Comparison of ENCODE assay signal across 8 mouse cellular contexts in the genomic region with DNA sequence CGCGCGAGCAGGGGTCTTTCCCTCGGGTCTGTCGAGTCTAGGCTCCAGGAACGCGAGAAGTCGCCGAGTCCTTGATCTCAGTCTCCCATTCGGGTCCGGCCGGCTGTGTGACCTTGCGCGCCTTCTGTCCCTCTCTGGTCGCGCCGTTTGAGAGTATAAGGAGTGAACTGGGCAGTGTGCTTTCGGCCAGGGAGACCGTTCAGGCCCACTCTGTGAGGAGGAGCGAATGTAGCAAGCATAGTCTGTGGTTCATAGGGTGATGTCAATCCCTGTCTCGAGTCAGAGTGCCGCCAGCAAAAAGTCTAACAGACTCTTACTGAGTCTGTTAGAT. TPM values are rescaled to one million over a fixed set of nuclear protein-coding genes. Genes with fewer than 3 reads are reported as not detected.
DNase-seq lines count a peak whose midpoint lies in the region; ATAC-seq and TF ChIP-seq lines count a peak whose summit lies in the region.

No protein-coding gene starts in this region.

- no peak; the same call in 1 of the 2 replicates for ATAC-seq in lung, postnatal 0 days
- ATAC-seq in erythroid progenitor cell, adult 5-6 weeks (replicated peaks; ENCODE audit: low FRiP score, poor library complexity, severe bottlenecking), result peak; percentile 28
- no peak for ATAC-seq in limb, embryonic 13.5 days (ENCODE audit: low FRiP score, low read depth)

- peak overlapping the region; percentile 94 for H3K4me3 ChIP-seq in lung, postnatal 0 days (ENCODE audit: low read depth, low read length)
- peak overlapping the region; percentile 95 for H3K4me3 ChIP-seq in limb, embryonic 13.5 days
- H3K4me3 ChIP-seq in small intestine, adult 2 months (ENCODE audit: low read depth, low read length), result peak overlapping the region; percentile 78

- H3K36me3 ChIP-seq in lung, postnatal 0 days (ENCODE audit: insufficient read depth, low read length), result no peaks in the 10 kb centered on the region
- peaks cover 11% of the 10 kb centered on the region for H3K36me3 ChIP-seq in limb, embryonic 13.5 days
- H3K36me3 ChIP-seq in small intestine, adult 2 months (ENCODE audit: control insufficient read depth, insufficient read depth, low read length), result peaks cover 8% of the 10 kb centered on the region

- TF ChIP-seq POLR2A in small intestine, adult 2 months (IDR thresholded peaks at IDR 0.05; ENCODE audit: low read depth, low read length), result no peak

- no peaks in the 10 kb centered on the region for H3K9me3 ChIP-seq in lung, postnatal 0 days (ENCODE audit: low read length)
- no peaks in the 10 kb centered on the region for H3K9me3 ChIP-seq in limb, embryonic 13.5 days

- no peak for TF ChIP-seq EP300 in lung, postnatal 0 days (IDR thresholded peaks at IDR 0.05)

- TF ChIP-seq CTCF in lung, postnatal 0 days (IDR thresholded peaks at IDR 0.05), result no peak
- no peak for TF ChIP-seq CTCF in small intestine, adult 2 months (IDR thresholded peaks at IDR 0.05; ENCODE audit: extremely low read depth, insufficient read length, insufficient replicate concordance, low read depth, low read length)

- under 1% methylated on average over 22 of the region's 22 CpGs for WGBS in lung, postnatal 0 days
- under 1% methylated on average over 22 of the region's 22 CpGs for WGBS in limb, embryonic 13.5 days
- under 1% methylated on average over 22 of the region's 22 CpGs for WGBS in small intestine, adult 2 months

- H3K4me1 ChIP-seq in lung, postnatal 0 days (ENCODE audit: insufficient read depth, low read depth, low read length), result peaks cover 10% of the 10 kb centered on the region; the same call in 1 of the 2 replicates
- peaks cover 38% of the 10 kb centered on the region for H3K4me1 ChIP-seq in limb, embryonic 13.5 days
- H3K4me1 ChIP-seq in small intestine, adult 2 months (ENCODE audit: control insufficient read depth, insufficient read depth, insufficient read length, low read length), result peaks cover 11% of the 10 kb centered on the region; the same call in 1 of the 2 replicates

- peak overlapping the region; percentile 94 for H3K9ac ChIP-seq in lung, postnatal 0 days (replicated peaks; ENCODE audit: low read depth)
- H3K9ac ChIP-seq in limb, embryonic 13.5 days, result peak overlapping the region; percentile 86

- peak overlapping the region; percentile 67 for H3K4me2 ChIP-seq in lung, postnatal 0 days (replicated peaks; ENCODE audit: low read depth, low read length)
- peak overlapping the region; percentile 85 for H3K4me2 ChIP-seq in limb, embryonic 13.5 days (replicated peaks)

- DNase-seq in lung, postnatal 0 days (ENCODE audit: low spot score), result no peak
- no peak for DNase-seq in lung, postnatal 10 days
- DNase-seq in gastrocnemius, postnatal 10 days, result no peak
- DNase-seq in gastrocnemius, adult 8-10 months (ENCODE audit: low spot score in 2 of 2), result no peak
- no peak for DNase-seq in right cerebral cortex, postnatal 4 days

- peak overlapping the region; percentile 91 for H3K27ac ChIP-seq in lung, postnatal 0 days (ENCODE audit: low read length)
- peak overlapping the region; percentile 74; the same call in 1 of the 2 replicates for H3K27ac ChIP-seq in limb, embryonic 13.5 days
- peak overlapping the region; percentile 98 for H3K27ac ChIP-seq in small intestine, adult 2 months (ENCODE audit: insufficient read depth, low read depth, low read length)

- no peaks in the 10 kb centered on the region for H3K27me3 ChIP-seq in lung, postnatal 0 days (replicated peaks; ENCODE audit: insufficient read depth, low read length)
- H3K27me3 ChIP-seq in limb, embryonic 13.5 days, result no peaks in the 10 kb centered on the region
- no peaks in the 10 kb centered on the region for H3K27me3 ChIP-seq in small intestine, adult 2 months (ENCODE audit: control insufficient read depth, insufficient read depth, low read length)

RNA-seq across cellular contexts. Expression of a gene that starts 0.5 kb away (rescaled TPM):
- 64.1 and 70.1 TPM in 2 replicates for polyA plus RNA-seq in lung, postnatal 0 days (2015; fragmentation: Nextera tagmentation; extraction: Ambion mirVana)
- total RNA-seq in erythroid progenitor cell, adult 5-6 weeks (2015; ENCODE audit: low replicate concordance), result 2.9 and 20.5 TPM in 2 replicates
- total RNA-seq in erythroid progenitor cell, adult 5-6 weeks (2017; ENCODE audit: low replicate concordance), result 6.7 and 17.8 TPM in 2 replicates
- 136 and 145 TPM in 2 replicates for polyA plus RNA-seq in limb, embryonic 13.5 days (2015; fragmentation: Nextera tagmentation; extraction: Ambion mirVana)
- 28.1 and 31.2 TPM in 2 replicates for polyA plus RNA-seq in small intestine, adult 2 months (2012; rRNA removed)
- 10 to 100 TPM; 89.6 to 96.3 TPM for total RNA-seq in gastrocnemius, postnatal 10 days (2021)
- 10 to 100 TPM; 64.8 to 78.4 (median 74.5) TPM for total RNA-seq in gastrocnemius, adult 8-10 months (2022)

RNA-seq across cellular contexts. Expression of a gene that starts 0.6 kb away (rescaled TPM):
- 2.0 and 2.1 TPM in 2 replicates for polyA plus RNA-seq in lung, postnatal 0 days (2015; fragmentation: Nextera tagmentation; extraction: Ambion mirVana)
- 0.42 TPM in 1 of 2 replicates, not detected in the other for total RNA-seq in erythroid progenitor cell, adult 5-6 weeks (2015; ENCODE audit: low replicate concordance)
- 0.26 and 0.83 TPM in 2 replicates for total RNA-seq in erythroid progenitor cell, adult 5-6 weeks (2017; ENCODE audit: low replicate concordance)
- 5.2 and 6.1 TPM in 2 replicates for polyA plus RNA-seq in limb, embryonic 13.5 days (2015; fragmentation: Nextera tagmentation; extraction: Ambion mirVana)
- 0.62 and 0.66 TPM in 2 replicates for polyA plus RNA-seq in small intestine, adult 2 months (2012; rRNA removed)
- total RNA-seq in gastrocnemius, postnatal 10 days (2021), result 1 to 10 TPM; 1.7 to 2.4 TPM
- total RNA-seq in gastrocnemius, adult 8-10 months (2022), result 1 to 10 TPM; 2.2 to 3.6 (median 2.3) TPM

RNA-seq across cellular contexts. Expression of a gene that starts 46.2 kb away (rescaled TPM):
- polyA plus RNA-seq in lung, postnatal 0 days (2015; fragmentation: Nextera tagmentation; extraction: Ambion mirVana), result 0.40 and 0.53 TPM in 2 replicates
- not detected in 2 replicates for total RNA-seq in erythroid progenitor cell, adult 5-6 weeks (2015; ENCODE audit: low replicate concordance)
- not detected in 2 replicates for total RNA-seq in erythroid progenitor cell, adult 5-6 weeks (2017; ENCODE audit: low replicate concordance)
- polyA plus RNA-seq in limb, embryonic 13.5 days (2015; fragmentation: Nextera tagmentation; extraction: Ambion mirVana), result 1.8 and 2.3 TPM in 2 replicates
- 0.71 and 2.1 TPM in 2 replicates for polyA plus RNA-seq in small intestine, adult 2 months (2012; rRNA removed)
- not detected for total RNA-seq in gastrocnemius, postnatal 10 days (2021)
- total RNA-seq in gastrocnemius, adult 8-10 months (2022), result not detected
